Mouse (Mus musculus) stomach, postnatal 0 days (tissue): ENCODE measurements around the gene Mpnd. TPM values are rescaled to one million over a fixed set of nuclear protein-coding genes. Genes with fewer than 3 reads are reported as not detected.

Experiments used
- ATAC-seq: fragments of 200-750 bp; cut with Nextera tagmentation; 2 replicates; pipeline ENCODE4 v1.8.0; 2017; ENCODE audit not compliant: low FRiP score, low TSS enrichment
- DNase-seq: peaks from one replicate; pipeline ENCODE4 v3.0.0-alpha.2; 2016; ENCODE audit warnings: low spot score
- H3K27ac ChIP-seq: fragments of 300-500 bp; sonication (generic); replicated peaks from 2 replicates; pipeline ENCODE4 v1.5.1; 2014; ENCODE audit warnings: mild to moderate bottlenecking, control low read depth
- H3K27me3 ChIP-seq: fragments of 300-500 bp; sonication (generic); 2 replicates; pipeline ENCODE4 v1.6.1; 2014; ENCODE audit warnings: low read length; ENCODE audit not compliant: control insufficient read depth, insufficient read depth
- H3K36me3 ChIP-seq: fragments of 300-500 bp; sonication (generic); 2 replicates; pipeline ENCODE4 v1.6.1; 2014; ENCODE audit warnings: low read length, mixed read lengths; ENCODE audit not compliant: control insufficient read depth, insufficient read depth
- H3K4me1 ChIP-seq: fragments of 300-500 bp; sonication (generic); replicated peaks from 2 replicates; pipeline ENCODE4 v1.6.1; 2014; ENCODE audit warnings: antibody characterized with exemption; ENCODE audit not compliant: control insufficient read depth, insufficient read depth
- H3K4me2 ChIP-seq: fragments of 300-500 bp; sonication (generic); replicated peaks from 2 replicates; pipeline ENCODE4 v1.6.1; 2014; ENCODE audit warnings: low read depth, mild to moderate bottlenecking, control low read depth, moderate library complexity
- H3K4me3 ChIP-seq: fragments of 300-500 bp; sonication (generic); 2 replicates; pipeline ENCODE4 v1.5.1; 2014; ENCODE audit warnings: low read depth, low read length, control low read depth
- H3K9ac ChIP-seq: fragments of 300-500 bp; sonication (generic); 2 replicates; pipeline ENCODE4 v1.6.1; 2014; ENCODE audit warnings: mild to moderate bottlenecking, low read length, control low read depth, mixed read lengths
- H3K9me3 ChIP-seq: fragments of 300-500 bp; sonication (generic); 2 replicates; pipeline ENCODE4 v1.6.1; 2016; ENCODE audit warnings: low read length; ENCODE audit not compliant: control insufficient read depth
- CTCF ChIP-seq: IDR thresholded peaks from 2 replicates; pipeline ENCODE4 v1.5.1; 2016; ENCODE audit warnings: antibody characterized with exemption, low read depth, mild to moderate bottlenecking, moderate library complexity
- EP300 ChIP-seq: optimal IDR thresholded peaks from 2 replicates; pipeline ENCODE3; 2016; ENCODE audit warnings: antibody characterized with exemption
- WGBS: fragments of 180-500 bp; shearing (Covaris S2); extraction: QIAGEN DNeasy Blood & Tissue Kit; methylation state at CpG from one replicate; pipeline ENCODE4 v1.1.7; 2014; 5-methylcytosine and 5-hydroxymethylcytosine counted together
- polyA plus RNA-seq: library from polyadenylated mRNA; unstranded; fragments of >200 nt; fragmentation: Nextera tagmentation; extraction: Ambion mirVana; gene quantifications from 2 replicates; pipeline ENCODE4 v1.2.1, GENCODE M21; 2015

Mpnd gene
- polyA plus RNA-seq, 1 experiment from 2014 or later = 28.9 TPM

GRCm38 (mm10) chr17:56018347-56019131 is 13.0 kb downstream of the Mpnd start:
- Histone ChIP-seq H3K27me3 (no peaks in the 10 kb centered on the region), H3K27ac (no peak overlapping the region), H3K4me1 (no peaks in the 10 kb centered on the region), H3K9me3 (no peaks in the 10 kb centered on the region), H3K4me2 (no peak overlapping the region), H3K36me3 (peaks cover 36% of the 10 kb centered on the region), H3K4me3 (no peak overlapping the region), H3K9ac (no peak overlapping the region)
- TF ChIP-seq EP300 (no peak), CTCF (peak; percentile 77)
- ATAC-seq (peak; percentile 72), DNase-seq (peak; percentile 68)
- 64% methylated on average over 20 of the region's 20 CpGs for WGBS

- H3K27me3 ChIP-seq = no peaks in the 10 kb centered on the region
- no peaks in the 10 kb centered on the region for H3K9me3 ChIP-seq
- TF ChIP-seq CTCF (no peak), EP300 (no peak)
- H3K36me3 ChIP-seq = peaks cover 29% of the 10 kb centered on the region
- H3K4me3 ChIP-seq = no peak overlapping the region
- no peak for DNase-seq
- H3K4me1 ChIP-seq = no peaks in the 10 kb centered on the region
- ATAC-seq = no peak
- H3K9ac ChIP-seq = no peak overlapping the region
- H3K27ac ChIP-seq = no peak overlapping the region
- 96% methylated on average over 6 of the region's 6 CpGs for WGBS
- no peak overlapping the region for H3K4me2 ChIP-seq
Observed at GRCm38 (mm10) chr17:56020400-56021084, 15.0 kb downstream of the Mpnd start.

GRCm38 (mm10) chr17:56021161-56021910 is 15.8 kb downstream of the Mpnd start:
- Histone ChIP-seq H3K4me3 (no peak overlapping the region), H3K36me3 (peaks cover 22% of the 10 kb centered on the region), H3K9ac (no peak overlapping the region), H3K9me3 (no peaks in the 10 kb centered on the region), H3K27me3 (no peaks in the 10 kb centered on the region), H3K4me2 (no peak overlapping the region), H3K4me1 (no peaks in the 10 kb centered on the region), H3K27ac (no peak overlapping the region)
- 73% methylated on average over 3 of the region's 4 CpGs for WGBS
- no peak for DNase-seq
- TF ChIP-seq CTCF = no peak
- TF ChIP-seq EP300 = no peak
- no peak for ATAC-seq

DNA sequence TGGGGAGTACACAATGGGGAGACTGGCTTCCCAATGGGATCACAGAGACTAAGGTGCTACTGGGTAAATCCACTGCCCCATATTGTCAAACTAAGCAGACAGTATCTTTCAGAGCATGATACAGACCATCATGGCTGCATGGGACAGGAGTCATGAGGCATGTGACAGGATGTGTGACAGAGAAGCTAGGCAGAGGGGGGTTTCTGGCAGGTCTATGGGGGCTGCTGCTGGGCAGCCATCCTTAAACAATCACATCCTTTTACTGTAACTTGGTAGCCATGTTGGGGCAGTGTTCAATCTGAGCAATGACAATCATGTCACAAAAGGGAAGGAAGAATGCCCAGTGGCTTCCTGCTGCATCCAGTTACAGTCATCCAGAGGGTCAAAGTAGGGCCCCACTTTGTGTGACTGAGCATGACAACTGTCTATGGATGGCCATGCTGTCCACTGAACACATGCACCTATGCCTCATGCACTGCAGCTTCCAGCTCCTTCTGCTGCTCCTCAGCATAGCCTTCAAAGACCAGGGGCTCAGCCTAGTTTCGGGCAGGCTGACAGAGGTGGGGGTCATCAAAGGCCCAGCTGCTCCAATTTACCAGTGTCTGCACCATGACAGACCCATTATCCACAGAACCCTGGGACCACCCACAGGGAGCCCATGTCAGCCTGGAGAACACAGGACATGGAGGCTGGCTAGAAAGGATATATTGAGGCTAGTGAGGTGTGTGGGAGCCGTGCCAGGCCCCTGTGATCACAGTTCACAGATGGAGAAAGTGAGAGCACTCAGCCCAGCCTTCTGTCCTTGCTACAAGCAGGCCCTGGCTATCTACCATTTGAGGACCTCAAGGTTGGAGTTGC is 16.8 kb downstream of the Mpnd start:
- peaks cover 15% of the 10 kb centered on the region for H3K36me3 ChIP-seq
- ATAC-seq (no peak), DNase-seq (no peak)
- no peak overlapping the region for H3K9ac ChIP-seq
- no peaks in the 10 kb centered on the region for H3K9me3 ChIP-seq
- no peaks in the 10 kb centered on the region for H3K4me1 ChIP-seq
- H3K27me3 ChIP-seq = no peaks in the 10 kb centered on the region
- H3K4me3 ChIP-seq = no peak overlapping the region
- H3K4me2 ChIP-seq = no peak overlapping the region
- TF ChIP-seq EP300 (no peak), CTCF (no peak)
- H3K27ac ChIP-seq = peak overlapping the region; percentile 76; the same call in 1 of the 2 replicates
- WGBS = 80% methylated on average over 2 of the region's 2 CpGs

DNA sequence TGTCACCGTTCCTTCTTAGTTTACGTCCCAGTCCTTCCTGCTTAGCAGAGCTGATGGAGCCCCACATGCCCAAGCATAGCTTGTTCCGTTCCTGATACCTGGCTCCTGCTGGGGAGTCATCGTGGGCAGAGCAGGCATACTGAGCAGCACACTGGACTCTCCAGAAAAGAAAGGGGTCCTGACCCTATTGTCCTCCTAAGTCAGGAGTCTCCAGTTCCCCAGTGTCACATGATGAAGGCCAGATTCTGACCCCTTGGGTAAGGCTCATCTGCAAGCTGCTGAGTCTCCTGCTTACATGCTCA is 17.4 kb downstream of the Mpnd start:
- H3K9me3 ChIP-seq = no peaks in the 10 kb centered on the region
- H3K4me2 ChIP-seq = no peak overlapping the region
- 88% methylated on average over 4 of the region's 4 CpGs for WGBS
- TF ChIP-seq CTCF (no peak), EP300 (no peak)
- ATAC-seq = no peak
- peaks cover 10% of the 10 kb centered on the region for H3K36me3 ChIP-seq
- no peaks in the 10 kb centered on the region for H3K27me3 ChIP-seq
- no peak for DNase-seq
- H3K9ac ChIP-seq = no peak overlapping the region
- no peaks in the 10 kb centered on the region for H3K4me1 ChIP-seq
- peak overlapping the region; percentile 76; the same call in 1 of the 2 replicates for H3K27ac ChIP-seq
- no peak overlapping the region for H3K4me3 ChIP-seq
